Mouse (Mus musculus) CD4-positive, CD25-positive, alpha-beta regulatory T cell, adult 9 weeks (primary cell): ENCODE results near the gene Brpf3. TPM values are rescaled to one million over a fixed set of nuclear protein-coding genes. Genes with fewer than 3 reads are reported as not detected.

Experiments
- polyA plus RNA-seq: library from polyadenylated mRNA; unstranded; fragments of 100-300 nt; shearing (Covaris generic); gene quantifications from one replicate; pipeline ENCODE4 v1.2.1, GENCODE M21; 2017

Gene Brpf3
- polyA plus RNA-seq = 2.5 TPM

GRCm38 (mm10) chr17:28800671-28801412 lies at the start of gene Brpf3:
Brpf3 (plus strand) TSS chr17:28801090.

GRCm38 (mm10) chr17:28769121-28769874 lies 31.6 kb upstream of the Brpf3 start, which contains the start of gene Mapk13:
Mapk13 (plus strand) TSS chr17:28769297.

GRCm38 (mm10) chr17:28858205-28858604 lies 57.3 kb downstream of the Brpf3 start, which contains the start of gene Pnpla1:
Pnpla1 (plus strand) TSS chr17:28858411.

Other genes with a start within 250 kb of the Brpf3 start
- not detected for gene Clps, start 240.3 kb upstream of the Brpf3 start, polyA plus RNA-seq
- gene Lhfpl5, start 225.4 kb upstream of the Brpf3 start, polyA plus RNA-seq = 1.4 TPM
- gene Srpk1, start 178.4 kb upstream of the Brpf3 start, polyA plus RNA-seq = 221 TPM
- 0.45 TPM for gene Slc26a8, start 110.9 kb upstream of the Brpf3 start, polyA plus RNA-seq
- gene Mapk14, start 109.8 kb upstream of the Brpf3 start, polyA plus RNA-seq = 12.9 TPM
- gene AC170998.1, start 75.0 kb upstream of the Brpf3 start, polyA plus RNA-seq = 7.9 TPM
- not detected for gene Mapk13, start 31.8 kb upstream of the Brpf3 start, polyA plus RNA-seq
- not detected for gene Pnpla1, start 57.3 kb downstream of the Brpf3 start, polyA plus RNA-seq
- gene 4930539E08Rik, start 114.2 kb downstream of the Brpf3 start, polyA plus RNA-seq = 3.4 TPM
- not detected for gene Pxt1, start 142.8 kb downstream of the Brpf3 start, polyA plus RNA-seq
- gene Kctd20, start 150.9 kb downstream of the Brpf3 start, polyA plus RNA-seq = 84.4 TPM
- gene Stk38, start 206.9 kb downstream of the Brpf3 start, polyA plus RNA-seq = 261 TPM
- 552 TPM for gene Srsf3, start 231.5 kb downstream of the Brpf3 start, polyA plus RNA-seq